Mouse (Mus musculus) liver, embryonic 13.5 days (tissue): Measurements from ENCODE around the gene Psmb7. TPM values are rescaled to one million over a fixed set of nuclear protein-coding genes. Genes with fewer than 3 reads are reported as not detected.

Source experiments
- ATAC-seq: fragments of 200-750 bp; cut with Nextera tagmentation; 2 replicates; pipeline ENCODE4 v1.8.0; 2017; ENCODE audit warnings: low read depth, mild to moderate bottlenecking, moderate number of reproducible peaks, moderate library complexity
- DNase-seq: peaks from one replicate; pipeline ENCODE4 v3.0.0; 2022
- H3K27ac ChIP-seq: fragments of 300-500 bp; sonication (generic); 2 replicates; pipeline ENCODE4 v1.5.1; 2015; ENCODE audit warnings: moderate library complexity, mild to moderate bottlenecking, inconsistent platforms
- H3K27me3 ChIP-seq: fragments of 300-500 bp; sonication (generic); 2 replicates; pipeline ENCODE4 v1.6.1; 2015; ENCODE audit warnings: mild to moderate bottlenecking, inconsistent platforms
- H3K36me3 ChIP-seq: fragments of 300-500 bp; sonication (generic); 2 replicates; pipeline ENCODE4 v1.6.1; 2015; ENCODE audit warnings: mild to moderate bottlenecking, inconsistent platforms
- H3K4me1 ChIP-seq: fragments of 300-500 bp; sonication (generic); replicated peaks from 2 replicates; pipeline ENCODE4 v1.6.1; 2015; ENCODE audit warnings: inconsistent platforms
- H3K4me2 ChIP-seq: fragments of 300-500 bp; sonication (generic); 2 replicates; pipeline ENCODE4 v1.6.1; 2015; ENCODE audit warnings: inconsistent platforms, mild to moderate bottlenecking, moderate library complexity
- H3K4me3 ChIP-seq: fragments of 300-500 bp; sonication (generic); replicated peaks from 2 replicates; pipeline ENCODE4 v1.5.1; 2015; ENCODE audit warnings: mild to moderate bottlenecking, inconsistent platforms
- H3K9ac ChIP-seq: fragments of 300-500 bp; sonication (generic); 2 replicates; pipeline ENCODE4 v1.6.1; 2015; ENCODE audit warnings: mild to moderate bottlenecking, inconsistent platforms
- H3K9me3 ChIP-seq: fragments of 300-500 bp; sonication (generic); replicated peaks from 2 replicates; pipeline ENCODE4 v1.6.1; 2016; ENCODE audit warnings: inconsistent platforms
- WGBS: fragments of 180-500 bp; shearing (Covaris S2); methylation state at CpG from one replicate; pipeline ENCODE4 v1.1.7; 2015; ENCODE audit not compliant: insufficient replicate concordance; 5-methylcytosine and 5-hydroxymethylcytosine counted together
- microRNA-seq: library from miRNA; unstranded; fragments of <30 nt; microRNA quantifications from one replicate; pipeline ENCODE4, GENCODE M21; 2016
- polyA plus RNA-seq: library from polyadenylated mRNA; unstranded; fragments of >200 nt; fragmentation: Nextera tagmentation; extraction: Ambion mirVana; gene quantifications from 2 replicates; pipeline ENCODE4 v1.2.1, GENCODE M21; 2015

Gene Psmb7
- polyA plus RNA-seq, 1 experiment from 2014 or later = 213 TPM

GRCm38 (mm10) chr2:38542366-38542765 is 101.5 kb downstream of the Psmb7 start:
- Histone ChIP-seq H3K9me3 (no peaks in the 10 kb centered on the region), H3K36me3 (no peaks in the 10 kb centered on the region), H3K4me3 (no peak overlapping the region), H3K9ac (no peak overlapping the region), H3K27me3 (no peaks in the 10 kb centered on the region), H3K4me2 (no peak overlapping the region), H3K27ac (no peak overlapping the region), H3K4me1 (peaks cover 88% of the 10 kb centered on the region)
- WGBS = 0% methylated on average over 1 of the region's 1 CpGs
- no peak for DNase-seq
- ATAC-seq = no peak

- H3K4me1 ChIP-seq = peaks cover 89% of the 10 kb centered on the region
Measured at GRCm38 (mm10) chr2:38541570-38541969, 102.3 kb downstream of the Psmb7 start.

GRCm38 (mm10) chr2:38541101-38541500 is 102.8 kb downstream of the Psmb7 start:
- Histone ChIP-seq H3K9me3 (no peaks in the 10 kb centered on the region), H3K27me3 (no peaks in the 10 kb centered on the region), H3K27ac (no peak overlapping the region), H3K9ac (no peak overlapping the region), H3K4me2 (no peak overlapping the region), H3K4me1 (peaks cover 89% of the 10 kb centered on the region), H3K4me3 (no peak overlapping the region), H3K36me3 (no peaks in the 10 kb centered on the region)
- WGBS = 55% methylated on average over 3 of the region's 3 CpGs
- DNase-seq = no peak
- no peak for ATAC-seq

More at GRCm38 (mm10) chr2:38541570-38541969, 102.3 kb downstream of the Psmb7 start:
- Histone ChIP-seq H3K27ac (no peak overlapping the region), H3K4me2 (no peak overlapping the region), H3K9ac (no peak overlapping the region), H3K27me3 (no peaks in the 10 kb centered on the region), H3K4me3 (no peak overlapping the region), H3K9me3 (no peaks in the 10 kb centered on the region), H3K36me3 (no peaks in the 10 kb centered on the region)
- DNase-seq = no peak
- WGBS = 43% methylated on average over 1 of the region's 1 CpGs
- no peak for ATAC-seq

GRCm38 (mm10) chr2:38540666-38541065 is 103.2 kb downstream of the Psmb7 start:
- Histone ChIP-seq H3K4me3 (no peak overlapping the region), H3K27me3 (no peaks in the 10 kb centered on the region), H3K27ac (no peak overlapping the region), H3K36me3 (no peaks in the 10 kb centered on the region), H3K9me3 (no peaks in the 10 kb centered on the region), H3K4me2 (no peak overlapping the region), H3K9ac (no peak overlapping the region), H3K4me1 (peaks cover 89% of the 10 kb centered on the region)
- 73% methylated on average over 6 of the region's 6 CpGs for WGBS
- ATAC-seq = no peak
- DNase-seq = no peak

- no peak overlapping the region for H3K4me3 ChIP-seq
- WGBS = 77% methylated on average over 9 of the region's 9 CpGs
- no peak overlapping the region for H3K9ac ChIP-seq
- H3K27ac ChIP-seq = no peak overlapping the region
- ATAC-seq (no peak), DNase-seq (no peak)
- no peak overlapping the region for H3K4me2 ChIP-seq
- peaks cover 89% of the 10 kb centered on the region for H3K4me1 ChIP-seq
- no peaks in the 10 kb centered on the region for H3K9me3 ChIP-seq
- no peaks in the 10 kb centered on the region for H3K27me3 ChIP-seq
- H3K36me3 ChIP-seq = no peaks in the 10 kb centered on the region
Measured at GRCm38 (mm10) chr2:38539677-38540076, 104.2 kb downstream of the Psmb7 start.

Small RNA genes within 50 kb of the gene (microRNA-seq; reads per million reads assigned to microRNA genes)
- not detected for gene Gm27634

Other genes with a start within 250 kb of the Psmb7 start
- gene Nek6, start 132.4 kb downstream of the Psmb7 start, polyA plus RNA-seq = 29.9 and 38.3 TPM in 2 replicates
- not detected in 2 replicates for gene Nr5a1, start 70.5 kb upstream of the Psmb7 start, polyA plus RNA-seq